Mouse (Mus musculus) thymus, adult 2 months (tissue): Measurements from ENCODE around the gene Cdyl.

Experiments
- CTCF ChIP-seq: fragments of 200-500 bp; IDR thresholded peaks from 2 replicates; pipeline ENCODE4 v1.5.1; 2012; ENCODE audit warnings: mild to moderate bottlenecking, control low read depth, low read length, moderate library complexity, borderline replicate concordance; ENCODE audit not compliant: control insufficient read depth, poor library complexity, insufficient read depth; ENCODE audit errors: extremely low read depth
- POLR2A ChIP-seq: fragments of 200-500 bp; IDR thresholded peaks from 2 replicates; pipeline ENCODE4 v1.6.1; 2012; ENCODE audit warnings: mild to moderate bottlenecking, low read length, control low read depth, moderate library complexity; ENCODE audit not compliant: control insufficient read depth, poor library complexity, insufficient read depth; ENCODE audit errors: extremely low read depth

DNA sequence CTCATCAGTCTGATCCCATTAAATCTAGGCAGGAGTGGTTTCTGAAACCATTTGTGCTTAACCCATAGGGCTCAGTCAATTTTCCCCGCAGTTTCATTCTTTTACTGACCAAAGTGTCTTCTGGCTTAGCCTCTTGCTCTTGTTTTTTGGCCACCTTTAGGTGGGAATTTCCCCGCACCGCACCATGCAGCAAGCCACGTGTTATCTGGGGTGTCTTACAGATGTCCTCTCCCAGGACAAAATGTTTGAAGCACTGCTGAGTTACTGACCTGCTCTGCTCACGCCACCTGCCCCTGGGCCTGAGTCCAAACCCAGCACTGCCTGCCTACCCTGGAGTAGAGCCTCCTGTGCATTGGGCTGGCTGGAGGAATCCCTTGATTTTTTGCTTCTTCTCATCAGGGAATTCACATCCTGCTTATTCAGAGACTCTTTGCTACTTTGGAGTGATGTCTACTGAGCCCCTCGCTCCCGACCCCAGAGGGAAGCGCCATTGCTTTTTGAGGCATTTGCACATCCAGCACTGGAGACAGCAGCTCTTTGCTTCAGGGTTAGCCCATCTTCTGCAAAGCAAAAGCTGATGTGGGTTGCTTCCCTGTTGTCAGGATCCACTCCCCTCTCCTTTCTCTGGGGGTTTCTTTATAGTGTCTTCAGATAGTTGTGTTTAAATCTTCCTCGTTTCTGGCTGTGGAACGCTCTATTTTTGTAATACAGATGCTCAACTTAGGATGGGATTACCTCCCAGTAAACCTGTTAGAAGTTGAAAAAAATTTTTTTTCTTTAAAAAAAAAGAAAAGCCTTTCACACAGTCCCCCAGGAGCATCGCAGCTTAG is 151.9 kb downstream of the Cdyl start:
- TF ChIP-seq CTCF = no peak
- no peak for TF ChIP-seq POLR2A
